Mouse (Mus musculus) monocyte, adult 5-6 weeks (primary cell): Measurements from ENCODE around the gene Sntn. TPM values are rescaled to one million over a fixed set of nuclear protein-coding genes. Genes with fewer than 3 reads are reported as not detected.

Experiments used
- ATAC-seq: fragments of 153-309, 156-312 bp; replicated peaks from 2 replicates; pipeline ENCODE4 v1.8.0; 2017; ENCODE audit warnings: mild to moderate bottlenecking; ENCODE audit not compliant: low TSS enrichment, insufficient number of reproducible peaks, severe bottlenecking, poor library complexity, low FRiP score
- total RNA-seq: library from RNA; stranded (forward); fragments of 200-1000, 200-491, 200-594 nt; gene quantifications from 3 replicates; pipeline ENCODE4 v1.2.3, GENCODE M21; 2017

Sntn gene
- not detected in 3 replicates for total RNA-seq

DNA sequence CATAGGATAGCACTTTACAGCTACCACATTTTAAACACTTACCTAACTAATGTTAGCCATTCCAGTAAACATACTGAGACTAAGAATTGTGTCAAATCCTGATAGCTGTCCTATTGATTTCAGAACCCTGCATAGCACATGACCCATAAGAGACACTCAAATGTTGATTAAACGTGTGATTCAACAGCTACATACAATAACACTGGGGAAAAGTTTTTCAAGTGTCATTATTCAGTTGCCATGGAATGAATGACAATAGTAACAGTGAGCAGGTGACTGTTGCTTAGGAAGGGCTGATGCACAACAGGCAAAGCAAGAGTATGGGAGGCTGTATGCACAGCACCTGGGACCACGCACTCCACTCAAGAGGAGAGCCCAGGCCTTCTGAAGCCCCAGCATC, at the start of gene Sntn:
Gene Sntn, plus strand, starts transcription at position 301 of the 400 bp plus-strand sequence.
- ATAC-seq: no peak

DNA sequence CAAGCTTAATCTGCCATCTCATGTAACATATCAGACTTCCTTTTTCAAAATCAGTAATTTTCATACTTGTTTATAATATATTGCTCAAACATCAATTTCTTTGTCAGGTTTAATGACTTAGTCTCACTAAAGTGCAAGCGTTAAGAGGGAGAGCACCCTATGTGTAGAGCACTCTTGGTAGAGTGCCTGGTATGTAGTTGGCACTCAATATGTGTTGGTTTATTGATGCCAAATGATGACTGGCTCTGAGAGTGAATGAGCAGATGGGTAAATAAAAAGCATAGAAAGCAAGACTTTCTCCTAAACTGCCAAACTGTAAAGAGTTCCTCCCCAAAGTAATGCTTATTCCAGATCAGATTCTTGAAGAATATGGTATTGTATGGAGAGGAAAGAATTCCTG, 20.8 kb upstream of the Sntn start:
- no peak for ATAC-seq

- no peak for ATAC-seq
These were observed 19.6 kb upstream of the Sntn start for GRCm38 (mm10) chr14:13651039-13651438.

- ATAC-seq: no peak
These were observed 19.0 kb upstream of the Sntn start for GRCm38 (mm10) chr14:13651541-13652298.

DNA sequence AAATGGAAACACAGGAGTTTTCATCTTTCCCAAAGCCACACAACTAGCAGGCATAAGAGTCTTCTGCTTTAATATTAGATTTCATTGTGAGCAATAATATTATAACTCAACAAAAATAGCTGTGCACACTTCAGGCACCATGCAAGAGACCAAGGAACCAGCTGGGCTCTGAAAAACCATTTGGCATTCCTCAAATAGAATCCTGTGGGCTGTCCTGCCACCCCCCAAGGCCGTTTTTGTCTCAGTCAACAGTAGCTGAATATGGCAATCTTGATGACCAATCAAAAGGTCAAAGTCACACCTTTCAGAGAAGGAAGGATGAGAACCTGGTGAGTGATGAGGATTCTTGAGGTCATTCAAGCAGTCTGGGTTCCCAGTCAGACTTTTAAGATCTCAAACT, 16.0 kb downstream of the Sntn start:
- ATAC-seq: no peak

DNA sequence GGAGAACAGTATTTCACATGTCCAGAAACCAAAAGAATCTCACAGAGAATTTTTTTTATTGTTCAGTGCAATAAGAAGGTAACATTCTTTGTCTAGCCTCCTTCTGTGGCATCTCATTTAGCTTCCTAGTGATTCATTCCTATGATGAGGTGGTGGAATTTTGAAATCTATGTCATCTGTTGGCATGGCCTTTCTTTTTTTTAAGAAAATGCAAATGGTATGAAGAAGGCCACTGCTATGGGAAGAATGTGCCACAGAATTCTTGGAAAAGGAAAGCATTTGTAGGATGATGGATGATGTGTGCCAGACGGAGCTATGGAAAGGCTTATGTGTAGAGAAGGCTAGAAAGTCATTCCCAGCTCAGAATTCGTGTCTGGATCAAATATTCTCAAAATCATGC, 19.8 kb downstream of the Sntn start:
- no peak for ATAC-seq

- no peak for ATAC-seq
These were observed 61.6 kb downstream of the Sntn start for GRCm38 (mm10) chr14:13732263-13732662.

Other genes starting within 250 kb of the Sntn start
- not detected in 3 replicates for gene Gm281, start 243.6 kb downstream of the Sntn start, total RNA-seq